Mouse (Mus musculus): ENCODE data around the gene Nadsyn1. TPM values are rescaled to one million over a fixed set of nuclear protein-coding genes. Genes with fewer than 3 reads are reported as not detected.

Nadsyn1 gene
- polyA plus RNA-seq, 1 experiment from 2014 or later = 5.4 TPM

DNA sequence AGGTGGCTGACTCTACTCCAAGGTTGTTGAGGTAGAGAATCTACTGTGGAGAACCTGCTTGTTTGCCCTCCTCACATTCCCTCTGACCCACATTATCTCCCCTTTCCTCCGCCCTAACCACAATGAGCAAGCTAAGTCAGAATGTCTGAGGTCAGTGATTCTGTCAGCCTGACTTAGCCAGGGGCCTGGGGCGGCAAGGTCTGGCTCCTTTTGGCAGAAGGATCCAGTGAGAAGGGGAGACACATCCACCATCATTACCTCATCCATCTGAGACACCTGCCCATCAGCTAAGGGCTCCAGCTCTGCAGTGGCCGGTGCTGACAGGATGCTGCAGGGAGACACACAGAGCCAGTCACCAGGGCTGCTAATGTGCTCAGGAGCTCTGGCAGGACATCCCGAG is 23.9 kb downstream of the Nadsyn1 start:
- H3K4me1 ChIP-seq (replicated peaks) = no peaks in the 10 kb centered on the region
- no peak for ATAC-seq (ENCODE audit: low read depth)
- no peak overlapping the region for H3K27ac ChIP-seq (replicated peaks)
- H3K9me3 ChIP-seq = no peaks in the 10 kb centered on the region
- H3K4me3 ChIP-seq = no peak overlapping the region
- H3K9ac ChIP-seq = no peak overlapping the region
- no peaks in the 10 kb centered on the region for H3K27me3 ChIP-seq
- WGBS = 94% methylated on average over 4 of the region's 4 CpGs
- no peak overlapping the region for H3K4me2 ChIP-seq
- H3K36me3 ChIP-seq = peaks cover 84% of the 10 kb centered on the region

DNA sequence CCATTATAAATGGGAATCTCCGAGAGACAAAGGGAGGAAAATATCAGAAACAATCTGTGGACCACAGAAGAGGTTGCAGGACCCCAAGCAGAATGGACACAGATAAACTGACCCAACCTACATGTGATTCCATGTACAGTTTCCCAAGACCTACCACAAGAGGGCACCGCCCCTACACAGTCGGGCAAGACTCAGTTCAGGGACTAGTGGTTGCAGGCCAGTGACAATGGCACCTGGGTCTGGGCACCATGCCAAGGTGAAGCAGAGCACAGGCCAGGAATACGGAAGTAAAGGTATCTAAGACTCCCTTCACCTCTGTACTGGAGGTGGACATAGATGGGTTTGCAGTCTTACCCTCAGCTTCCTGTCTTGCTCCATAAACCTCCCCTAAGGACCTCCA is 29.5 kb downstream of the Nadsyn1 start:
- Histone ChIP-seq H3K4me1 (replicated peaks) (no peaks in the 10 kb centered on the region), H3K9ac (no peak overlapping the region), H3K36me3 (peaks cover 32% of the 10 kb centered on the region), H3K4me3 (no peak overlapping the region), H3K27ac (replicated peaks) (no peak overlapping the region), H3K9me3 (no peaks in the 10 kb centered on the region), H3K27me3 (no peaks in the 10 kb centered on the region), H3K4me2 (no peak overlapping the region)
- 63% methylated on average over 4 of the region's 4 CpGs for WGBS
- ATAC-seq (ENCODE audit: low read depth) = no peak

DNA sequence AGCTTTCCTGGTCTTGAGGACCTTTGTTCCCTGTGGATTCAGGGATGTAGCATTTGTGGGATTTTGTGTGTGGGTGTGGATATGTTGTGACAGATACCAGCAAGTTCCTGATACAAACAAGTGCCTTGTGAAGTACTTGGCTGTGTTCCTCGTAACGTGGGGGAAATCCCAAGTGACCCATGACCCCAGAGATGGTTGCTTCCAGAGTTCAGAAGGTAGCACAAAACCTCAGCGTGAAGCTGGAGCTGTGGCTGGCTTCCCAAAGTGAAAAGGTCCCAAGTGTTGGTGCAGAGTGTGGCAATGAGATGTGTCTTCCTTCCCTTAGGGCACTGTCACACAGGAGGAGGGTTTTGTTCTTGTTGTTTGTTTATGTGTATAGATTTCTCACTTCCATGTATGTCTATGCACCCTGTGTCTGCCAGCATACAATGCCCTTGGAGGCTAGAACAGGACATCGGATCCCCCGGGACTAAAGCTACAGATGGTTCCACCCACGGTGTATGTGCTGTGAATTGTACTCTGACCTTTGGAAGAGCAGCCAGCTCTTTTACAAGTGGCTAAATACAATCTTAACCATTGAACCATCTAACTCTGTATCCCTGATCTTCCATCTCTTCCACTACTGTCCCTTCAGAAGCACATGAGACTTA is 30.2 kb downstream of the Nadsyn1 start:
- no peak for ATAC-seq (ENCODE audit: low read depth)
- no peaks in the 10 kb centered on the region for H3K27me3 ChIP-seq

DNA sequence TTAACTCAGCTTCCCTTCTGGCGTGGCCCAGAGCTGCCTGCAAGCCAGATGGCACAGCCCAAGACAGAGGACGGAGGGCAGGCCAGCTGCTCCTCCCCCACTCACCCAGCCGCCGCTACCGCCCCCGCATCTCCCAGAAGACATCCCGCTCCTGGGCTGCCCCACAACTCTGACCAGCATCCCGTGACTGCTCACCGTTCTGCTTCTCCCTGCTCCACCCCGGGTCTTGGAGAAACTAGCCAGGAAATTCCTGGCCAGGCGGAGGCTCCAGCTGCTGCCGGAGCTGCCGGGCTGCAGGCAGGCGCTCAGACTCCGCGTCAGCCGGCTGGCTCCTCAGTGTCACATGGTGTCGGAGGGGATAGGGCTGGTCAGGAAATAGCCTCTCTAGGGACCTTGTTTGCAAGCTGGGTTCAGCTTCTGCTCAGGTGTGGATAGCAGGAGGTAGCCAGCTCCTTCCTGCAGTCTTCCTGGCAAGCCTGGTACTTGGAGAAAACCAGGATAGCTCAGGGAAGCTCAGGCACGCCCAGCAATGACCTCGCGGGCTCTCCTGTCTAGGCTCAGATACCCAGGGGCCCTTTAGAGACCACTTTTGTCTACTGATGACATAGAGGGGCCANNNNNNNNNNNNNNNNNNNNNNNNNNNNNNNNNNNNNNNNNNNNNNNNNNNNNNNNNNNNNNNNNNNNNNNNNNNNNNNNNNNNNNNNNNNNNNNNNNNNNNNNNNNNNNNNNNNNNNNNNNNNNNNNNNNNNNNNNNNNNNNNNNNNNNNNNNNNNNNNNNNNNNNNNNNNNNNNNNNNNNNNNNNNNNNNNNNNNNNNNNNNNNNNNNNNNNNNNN is 38.4 kb downstream of the Nadsyn1 start, which contains the start of gene Mrgpre:
Gene Mrgpre (minus strand): TSS at position 505 of the 834 bp plus-strand sequence.
- peaks cover 26% of the 10 kb centered on the region for H3K4me1 ChIP-seq (replicated peaks)
- peak within 1 kb of the TSS; percentile 77 for H3K9ac ChIP-seq
- H3K4me3 ChIP-seq = peak within 1 kb of the TSS; percentile 48
- WGBS = 3% methylated on average over 21 of the region's 21 CpGs
- H3K27ac ChIP-seq (replicated peaks) = peak within 1 kb of the TSS; percentile 79
- H3K9me3 ChIP-seq = no peaks in the 10 kb centered on the region
- H3K4me2 ChIP-seq = peak within 1 kb of the TSS; percentile 72
- no peaks in the 10 kb centered on the region for H3K36me3 ChIP-seq
- no peaks in the 10 kb centered on the region for H3K27me3 ChIP-seq
- ATAC-seq (ENCODE audit: low read depth) = peak; percentile 90

More for the DNA sequence above, 30.2 kb downstream of the Nadsyn1 start:
- WGBS = 82% methylated on average over 6 of the region's 6 CpGs
- no peaks in the 10 kb centered on the region for H3K9me3 ChIP-seq
- no peak overlapping the region for H3K4me3 ChIP-seq
- no peak overlapping the region for H3K9ac ChIP-seq
- H3K27ac ChIP-seq (replicated peaks) = no peak overlapping the region
- peaks cover 26% of the 10 kb centered on the region for H3K36me3 ChIP-seq
- no peaks in the 10 kb centered on the region for H3K4me1 ChIP-seq (replicated peaks)
- H3K4me2 ChIP-seq = no peak overlapping the region

DNA sequence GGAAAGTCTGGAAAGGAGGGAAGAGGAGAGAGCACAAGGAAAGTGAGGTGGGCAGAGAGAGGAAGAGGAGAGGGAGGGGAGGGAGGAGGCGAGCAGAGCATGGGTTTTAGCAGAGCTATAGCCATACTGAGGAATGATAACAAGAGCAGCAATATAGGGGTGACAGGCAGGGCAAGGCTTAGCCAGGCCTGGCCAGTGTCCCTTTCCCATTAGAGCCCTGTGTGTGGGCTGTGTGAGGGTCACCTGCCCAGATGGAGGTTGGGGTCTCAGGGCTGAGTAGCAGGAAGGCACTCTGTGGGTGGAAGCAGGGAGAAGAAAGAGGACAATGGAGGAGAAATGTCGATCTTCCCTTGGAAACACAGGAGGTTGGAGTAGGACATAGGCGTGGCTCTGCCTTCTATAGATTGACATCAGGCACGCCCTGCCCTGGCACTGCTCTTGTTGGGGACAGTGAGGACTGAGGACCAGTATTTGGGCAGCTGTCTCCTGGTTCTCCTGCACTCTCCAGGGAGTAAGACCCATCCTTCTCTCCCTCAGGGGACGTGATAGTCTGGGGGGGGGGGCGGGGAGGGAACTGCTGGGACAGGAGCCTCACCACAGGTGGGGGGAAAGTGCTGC is 39.2 kb downstream of the Nadsyn1 start:
- Histone ChIP-seq H3K36me3 (no peaks in the 10 kb centered on the region), H3K27me3 (no peaks in the 10 kb centered on the region), H3K4me3 (peak overlapping the region; percentile 48), H3K4me1 (replicated peaks) (peaks cover 26% of the 10 kb centered on the region), H3K9ac (peak overlapping the region; percentile 77), H3K4me2 (peak overlapping the region; percentile 72), H3K27ac (replicated peaks) (peak overlapping the region; percentile 79), H3K9me3 (no peaks in the 10 kb centered on the region)
- WGBS = 17% methylated on average over 6 of the region's 6 CpGs
- ATAC-seq (ENCODE audit: low read depth) = peak; percentile 73

DNA sequence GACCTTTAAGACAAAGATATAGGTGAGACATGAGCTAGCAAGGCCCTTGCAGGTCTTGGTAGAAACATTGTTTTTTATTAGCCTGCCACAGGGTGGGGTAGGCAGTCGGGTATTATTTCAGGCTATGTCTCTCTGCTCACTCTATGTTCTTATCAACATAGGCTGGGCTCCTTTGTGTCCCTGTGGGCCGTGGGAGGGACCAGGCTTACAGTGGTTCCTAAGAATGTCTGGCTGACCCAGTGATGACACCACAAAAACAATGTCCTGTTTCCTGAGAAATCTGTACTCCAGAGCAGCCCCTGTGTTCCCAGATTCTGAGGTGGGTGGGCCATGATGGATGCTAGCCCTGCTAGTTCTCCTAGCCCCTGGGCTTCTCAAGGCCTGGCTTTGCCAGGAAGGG is 45.3 kb downstream of the Nadsyn1 start:
- WGBS = 78% methylated on average over 2 of the region's 2 CpGs
- Histone ChIP-seq H3K4me1 (replicated peaks) (no peaks in the 10 kb centered on the region), H3K4me3 (no peak overlapping the region), H3K9ac (no peak overlapping the region), H3K27me3 (no peaks in the 10 kb centered on the region), H3K36me3 (no peaks in the 10 kb centered on the region), H3K9me3 (no peaks in the 10 kb centered on the region), H3K27ac (replicated peaks) (no peak overlapping the region), H3K4me2 (no peak overlapping the region)
- no peak for ATAC-seq (ENCODE audit: low read depth)

DNA sequence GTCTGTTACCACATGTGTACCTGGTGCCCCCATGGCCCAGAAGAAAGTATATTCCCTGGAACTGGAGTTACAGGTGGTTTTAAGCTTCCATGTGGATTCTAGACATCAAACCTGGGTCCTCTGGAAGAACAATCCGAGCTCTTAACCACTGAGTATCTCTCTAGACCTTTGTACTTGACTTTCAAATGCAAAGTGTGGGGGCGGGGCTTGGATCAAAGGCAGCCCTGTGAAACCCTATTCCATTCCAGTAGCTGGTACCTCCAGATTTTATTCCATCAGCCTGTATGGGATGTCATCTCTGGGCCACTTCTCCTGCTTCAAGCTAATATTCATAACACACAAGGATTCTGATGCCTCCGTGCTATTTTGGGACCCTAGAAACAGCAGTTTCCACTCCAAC is 46.5 kb downstream of the Nadsyn1 start:
- no peaks in the 10 kb centered on the region for H3K27me3 ChIP-seq
- no peaks in the 10 kb centered on the region for H3K9me3 ChIP-seq
- no peak overlapping the region for H3K9ac ChIP-seq
- H3K27ac ChIP-seq (replicated peaks) = no peak overlapping the region
- H3K36me3 ChIP-seq = no peaks in the 10 kb centered on the region
- H3K4me3 ChIP-seq = no peak overlapping the region
- no peaks in the 10 kb centered on the region for H3K4me1 ChIP-seq (replicated peaks)
- ATAC-seq (ENCODE audit: low read depth) = no peak
- WGBS = 29% methylated on average over 3 of the region's 3 CpGs
- no peak overlapping the region for H3K4me2 ChIP-seq

DNA sequence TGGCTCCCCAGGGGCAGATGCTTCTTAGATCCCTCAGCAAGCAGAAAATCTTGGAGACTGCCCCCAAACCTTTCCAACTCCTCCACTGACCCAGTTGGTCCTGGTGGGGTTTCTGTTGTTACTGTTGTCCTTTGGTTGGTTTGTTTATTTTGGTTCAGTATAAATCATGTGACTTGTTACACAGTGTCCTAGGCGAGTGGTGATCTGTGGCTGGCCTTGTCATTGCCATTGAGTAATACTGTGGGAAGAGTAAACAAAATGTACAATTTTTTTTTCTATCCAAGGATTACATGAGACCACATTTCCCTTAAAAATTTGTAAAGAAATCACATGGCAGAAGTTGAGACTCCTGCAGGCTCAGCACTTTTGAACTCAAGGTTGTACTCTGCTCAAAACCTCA is 53.2 kb downstream of the Nadsyn1 start:
- H3K27me3 ChIP-seq = peaks cover 22% of the 10 kb centered on the region
- H3K4me2 ChIP-seq = no peak overlapping the region
- no peak overlapping the region for H3K27ac ChIP-seq (replicated peaks)
- H3K9me3 ChIP-seq = no peaks in the 10 kb centered on the region
- WGBS = 62% methylated on average over 1 of the region's 1 CpGs
- no peaks in the 10 kb centered on the region for H3K4me1 ChIP-seq (replicated peaks)
- no peak for ATAC-seq (ENCODE audit: low read depth)
- H3K36me3 ChIP-seq = no peaks in the 10 kb centered on the region
- H3K4me3 ChIP-seq = no peak overlapping the region
- no peak overlapping the region for H3K9ac ChIP-seq

DNA sequence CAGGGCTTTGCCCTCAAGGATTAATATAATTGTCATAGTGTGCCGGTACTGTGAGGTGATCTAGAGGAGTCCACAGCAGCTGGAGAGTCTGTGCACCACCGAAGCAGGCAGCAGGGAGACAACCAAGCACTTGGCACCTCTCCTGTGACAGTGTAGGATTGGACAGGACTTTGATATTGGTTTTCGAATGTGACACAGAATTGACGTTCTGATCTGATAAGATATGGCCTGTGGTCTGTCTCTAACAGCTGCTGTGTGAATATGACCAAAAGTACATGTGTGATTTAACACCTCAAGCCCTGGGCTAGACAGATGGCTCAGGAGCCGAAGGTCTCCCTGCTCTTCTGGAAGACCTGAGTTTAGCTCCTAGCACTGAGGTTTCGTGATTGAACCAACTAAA is 54.4 kb downstream of the Nadsyn1 start:
- Histone ChIP-seq H3K27me3 (peaks cover 28% of the 10 kb centered on the region), H3K36me3 (no peaks in the 10 kb centered on the region)
- 87% methylated on average over 6 of the region's 6 CpGs for WGBS

DNA sequence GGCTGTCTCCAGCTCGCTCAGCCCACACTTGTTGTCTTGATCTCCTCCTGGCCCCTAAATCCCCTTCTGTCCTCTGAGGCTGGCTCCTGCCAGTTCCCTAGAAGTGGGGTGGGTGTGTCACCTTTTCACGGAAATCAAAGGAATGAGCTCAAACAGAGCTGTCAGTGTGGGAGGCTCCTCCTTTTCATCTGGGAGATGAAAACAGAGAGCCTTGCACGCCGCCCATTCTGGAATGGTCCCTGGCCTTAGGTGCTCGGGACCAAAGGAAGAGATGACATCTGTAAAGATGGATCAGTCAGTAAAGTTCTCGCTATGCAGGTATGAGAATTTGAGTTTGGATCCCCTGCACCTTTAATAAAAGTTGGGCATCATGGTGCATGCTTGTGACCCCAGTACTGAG is 55.8 kb downstream of the Nadsyn1 start, which contains the start of gene Mrgprg:
Gene Mrgprg (minus strand): TSS at position 101 of the 400 bp plus-strand sequence.
- WGBS = 52% methylated on average over 6 of the region's 6 CpGs
- no peak for ATAC-seq (ENCODE audit: low read depth)
- H3K4me3 ChIP-seq = no peak within 1 kb of the TSS

More for the DNA sequence above, 54.4 kb downstream of the Nadsyn1 start:
- ATAC-seq (ENCODE audit: low read depth) = no peak
- H3K4me2 ChIP-seq = no peak overlapping the region
- no peak overlapping the region for H3K9ac ChIP-seq
- H3K4me1 ChIP-seq (replicated peaks) = no peaks in the 10 kb centered on the region
- no peak overlapping the region for H3K27ac ChIP-seq (replicated peaks)
- no peaks in the 10 kb centered on the region for H3K9me3 ChIP-seq
- H3K4me3 ChIP-seq = no peak overlapping the region

DNA sequence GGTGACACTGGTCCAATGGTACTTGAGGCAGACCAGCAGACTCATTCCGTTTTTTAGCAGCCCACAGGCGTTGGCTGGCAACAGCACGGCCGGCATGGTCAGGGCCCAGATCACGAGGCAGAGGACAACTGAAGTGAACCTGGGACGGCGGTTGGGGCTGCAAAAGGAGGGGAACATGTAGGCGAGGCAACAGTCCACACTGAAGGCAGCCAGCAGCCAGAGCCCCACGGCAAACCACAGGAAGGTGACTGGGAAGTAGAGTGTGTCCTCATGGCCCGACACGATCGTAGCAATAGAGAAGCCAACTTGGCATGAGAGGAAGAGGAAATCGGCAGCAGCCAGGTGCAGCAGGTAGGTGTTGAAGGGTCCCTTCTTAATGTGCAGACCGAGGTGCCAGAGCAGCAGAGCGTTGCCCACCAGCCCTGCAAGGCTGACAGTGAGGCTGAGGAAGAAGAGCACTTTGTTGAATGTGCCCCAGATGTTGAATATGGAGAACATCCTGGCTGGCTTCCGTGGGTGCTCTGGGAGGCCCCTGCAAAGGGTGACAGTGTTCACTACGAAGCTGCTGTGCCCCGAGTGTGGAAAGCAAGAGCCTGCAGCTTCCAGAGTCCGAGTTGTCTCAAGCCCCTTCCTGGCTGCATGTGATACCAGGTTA is 57.6 kb downstream of the Nadsyn1 start:
- no peaks in the 10 kb centered on the region for H3K36me3 ChIP-seq
- peaks cover 31% of the 10 kb centered on the region for H3K27me3 ChIP-seq
- no peak overlapping the region for H3K27ac ChIP-seq (replicated peaks)
- no peak overlapping the region for H3K4me2 ChIP-seq
- H3K4me3 ChIP-seq = no peak overlapping the region
- no peak overlapping the region for H3K9ac ChIP-seq
- no peaks in the 10 kb centered on the region for H3K9me3 ChIP-seq
- 76% methylated on average over 19 of the region's 19 CpGs for WGBS
- H3K4me1 ChIP-seq (replicated peaks) = no peaks in the 10 kb centered on the region
- ATAC-seq (ENCODE audit: low read depth) = no peak

More for the DNA sequence above, 55.8 kb downstream of the Nadsyn1 start, which contains the start of gene Mrgprg:
- H3K9me3 ChIP-seq = no peaks in the 10 kb centered on the region
- no peak within 1 kb of the TSS for H3K4me2 ChIP-seq
- no peaks in the 10 kb centered on the region for H3K4me1 ChIP-seq (replicated peaks)
- H3K36me3 ChIP-seq = no peaks in the 10 kb centered on the region
- H3K27me3 ChIP-seq = peaks cover 31% of the 10 kb centered on the region
- no peak within 1 kb of the TSS for H3K9ac ChIP-seq
- H3K27ac ChIP-seq (replicated peaks) = no peak within 1 kb of the TSS

DNA sequence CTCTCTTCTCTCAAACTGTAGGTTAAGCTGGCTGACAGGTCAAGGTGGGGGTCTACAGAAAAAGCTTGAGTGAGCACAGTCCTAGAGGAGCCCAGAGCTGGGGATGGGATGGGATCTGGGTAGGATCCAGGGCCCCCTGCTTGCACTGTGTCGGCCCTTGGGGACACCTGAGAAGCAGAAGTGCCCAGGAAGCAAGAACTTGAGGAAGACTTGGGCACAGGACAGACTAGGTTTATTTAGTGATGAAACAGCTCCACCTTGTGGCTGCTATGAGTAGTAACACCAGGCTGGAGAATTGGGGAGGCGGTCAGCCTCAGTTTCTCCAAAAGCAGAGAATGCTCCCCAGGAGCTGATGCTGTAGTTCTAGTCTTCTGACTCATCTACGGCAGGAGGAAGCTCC is 58.9 kb downstream of the Nadsyn1 start:
- Histone ChIP-seq H3K9ac (no peak overlapping the region), H3K4me1 (replicated peaks) (no peaks in the 10 kb centered on the region), H3K4me3 (no peak overlapping the region), H3K27ac (replicated peaks) (no peak overlapping the region), H3K4me2 (no peak overlapping the region), H3K9me3 (no peaks in the 10 kb centered on the region), H3K36me3 (no peaks in the 10 kb centered on the region), H3K27me3 (peaks cover 31% of the 10 kb centered on the region)
- ATAC-seq (ENCODE audit: low read depth) = peak; percentile 43; the same call in 1 of the 2 replicates
- 24% methylated on average over 3 of the region's 3 CpGs for WGBS
